Mouse (Mus musculus): ENCODE data around the gene Mtss1l. TPM values are rescaled to one million over a fixed set of nuclear protein-coding genes. Genes with fewer than 3 reads are reported as not detected.
"Not testable (repeated sequence)": the region's sequence is repeated elsewhere in the genome, so short reads cannot be mapped to it uniquely, and the experiment has no call there.

Gene Mtss1l
- polyA plus RNA-seq, 1 experiment from 2014 or later, result 0.34 TPM

- Histone ChIP-seq H3K4me3 (ENCODE audit: inconsistent target) (no peak overlapping the region), H3K79me2 (ENCODE audit: inconsistent target) (no peaks in the 10 kb centered on the region), H3K36me3 (ENCODE audit: inconsistent target) (no peaks in the 10 kb centered on the region), H3K27ac (no peak overlapping the region)
- WGBS (ENCODE audit: missing documents), result 50% methylated on average over 7 of the region's 7 CpGs
Measured at GRCm38 (mm10) chr8:110772452-110772851, 51.2 kb downstream of the Mtss1l start.

GRCm38 (mm10) chr8:110774047-110774446, 52.8 kb downstream of the Mtss1l start:
- WGBS (ENCODE audit: missing documents), result 89% methylated on average over 3 of the region's 3 CpGs
- Histone ChIP-seq H3K4me3 (ENCODE audit: inconsistent target) (no peak overlapping the region), H3K27ac (no peak overlapping the region), H3K79me2 (ENCODE audit: inconsistent target) (no peaks in the 10 kb centered on the region), H3K36me3 (ENCODE audit: inconsistent target) (no peaks in the 10 kb centered on the region)

- 89% methylated on average over 6 of the region's 6 CpGs for WGBS (ENCODE audit: missing documents)
- Histone ChIP-seq H3K4me3 (ENCODE audit: inconsistent target) (no peak overlapping the region), H3K79me2 (ENCODE audit: inconsistent target) (no peaks in the 10 kb centered on the region)
Measured at GRCm38 (mm10) chr8:110774725-110775124, 53.4 kb downstream of the Mtss1l start.

GRCm38 (mm10) chr8:110775316-110775715, 54.0 kb downstream of the Mtss1l start:
- no peaks in the 10 kb centered on the region for H3K36me3 ChIP-seq (ENCODE audit: inconsistent target)
- H3K79me2 ChIP-seq (ENCODE audit: inconsistent target), result no peaks in the 10 kb centered on the region
- H3K27ac ChIP-seq, result no peak overlapping the region
- 80% methylated on average over 8 of the region's 8 CpGs for WGBS (ENCODE audit: missing documents)
- H3K4me3 ChIP-seq (ENCODE audit: inconsistent target), result no peak overlapping the region

More at GRCm38 (mm10) chr8:110774725-110775124, 53.4 kb downstream of the Mtss1l start:
- no peaks in the 10 kb centered on the region for H3K36me3 ChIP-seq (ENCODE audit: inconsistent target)
- no peak overlapping the region for H3K27ac ChIP-seq

DNA sequence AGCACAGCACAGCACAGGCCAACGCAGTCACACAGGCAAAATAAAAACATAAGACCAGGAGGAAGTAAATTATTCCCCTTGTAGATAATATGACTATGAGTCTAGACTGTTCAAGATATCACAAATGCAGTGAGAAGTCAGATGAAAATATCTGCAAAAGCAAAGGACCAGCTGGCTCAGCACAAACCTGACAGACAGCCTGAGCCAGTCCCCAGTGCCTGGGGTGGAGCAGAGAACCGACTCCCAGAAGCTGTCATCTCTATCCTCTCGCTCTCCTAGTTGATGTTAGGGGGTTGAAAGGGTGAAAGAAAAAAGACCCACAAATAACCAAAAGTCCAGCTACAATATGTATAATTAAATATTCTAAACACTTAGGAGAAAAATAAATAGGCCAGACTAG, 54.4 kb downstream of the Mtss1l start:
- 90% methylated on average over 3 of the region's 3 CpGs for WGBS (ENCODE audit: missing documents)
- Histone ChIP-seq H3K4me3 (ENCODE audit: inconsistent target) (no peak overlapping the region), H3K27ac (no peak overlapping the region), H3K36me3 (ENCODE audit: inconsistent target) (no peaks in the 10 kb centered on the region), H3K79me2 (ENCODE audit: inconsistent target) (no peaks in the 10 kb centered on the region)

GRCm38 (mm10) chr8:110776335-110776734, 55.1 kb downstream of the Mtss1l start:
- Histone ChIP-seq H3K4me3 (ENCODE audit: inconsistent target) (no peak overlapping the region), H3K79me2 (ENCODE audit: inconsistent target) (no peaks in the 10 kb centered on the region), H3K27ac (no peak overlapping the region), H3K36me3 (ENCODE audit: inconsistent target) (no peaks in the 10 kb centered on the region)
- WGBS (ENCODE audit: missing documents), result 97% methylated on average over 3 of the region's 3 CpGs

DNA sequence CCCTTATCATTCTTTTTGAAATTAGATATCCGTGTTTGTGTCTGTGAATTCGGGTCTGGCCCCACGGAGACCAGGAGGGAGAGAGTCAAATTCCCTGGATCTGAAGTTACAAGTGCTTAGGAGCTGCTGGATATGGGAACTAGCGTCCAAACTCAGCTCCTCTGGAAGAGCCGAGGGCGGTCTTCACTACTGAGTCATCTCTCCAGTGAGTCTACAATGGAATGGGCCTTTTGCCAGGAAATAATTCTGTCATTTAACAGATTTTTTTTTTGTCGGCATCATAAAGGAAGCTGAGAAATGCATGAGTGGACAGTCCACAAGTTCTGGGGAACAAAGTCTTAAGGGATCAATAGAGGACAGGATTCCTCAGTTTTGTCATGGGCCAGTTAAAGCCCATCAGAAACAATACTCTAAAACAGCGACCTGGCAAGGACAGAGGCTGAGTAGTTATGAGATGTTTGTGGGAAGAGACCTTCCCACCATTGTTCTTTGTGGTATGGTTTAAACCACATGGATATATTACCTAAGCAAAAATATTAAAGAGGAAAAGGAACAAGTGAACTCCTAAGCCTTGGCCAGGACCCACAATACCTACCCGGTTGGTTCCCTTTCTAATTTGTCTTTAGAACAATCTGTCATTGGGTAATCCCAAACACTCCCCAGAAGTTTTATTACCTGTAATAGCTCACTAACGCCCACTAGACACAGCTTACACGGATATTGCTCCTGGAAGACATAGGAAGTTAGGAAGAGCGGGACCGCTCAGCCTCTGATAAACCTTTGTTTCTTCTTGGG, 58.8 kb downstream of the Mtss1l start:
- 79% methylated on average over 13 of the region's 13 CpGs for WGBS (ENCODE audit: missing documents)
- no peak overlapping the region for H3K4me3 ChIP-seq (ENCODE audit: inconsistent target)

GRCm38 (mm10) chr8:110785366-110785765, 64.1 kb downstream of the Mtss1l start:
- H3K79me2 ChIP-seq (ENCODE audit: inconsistent target), result no peaks in the 10 kb centered on the region
- no peak overlapping the region for H3K4me3 ChIP-seq (ENCODE audit: inconsistent target)
- H3K36me3 ChIP-seq (ENCODE audit: inconsistent target), result no peaks in the 10 kb centered on the region
- 80% methylated on average over 2 of the region's 2 CpGs for WGBS (ENCODE audit: missing documents)
- no peak overlapping the region for H3K27ac ChIP-seq

More for the DNA sequence above, 58.8 kb downstream of the Mtss1l start:
- Histone ChIP-seq H3K79me2 (ENCODE audit: inconsistent target) (no peaks in the 10 kb centered on the region), H3K36me3 (ENCODE audit: inconsistent target) (no peaks in the 10 kb centered on the region), H3K27ac (no peak overlapping the region)

DNA sequence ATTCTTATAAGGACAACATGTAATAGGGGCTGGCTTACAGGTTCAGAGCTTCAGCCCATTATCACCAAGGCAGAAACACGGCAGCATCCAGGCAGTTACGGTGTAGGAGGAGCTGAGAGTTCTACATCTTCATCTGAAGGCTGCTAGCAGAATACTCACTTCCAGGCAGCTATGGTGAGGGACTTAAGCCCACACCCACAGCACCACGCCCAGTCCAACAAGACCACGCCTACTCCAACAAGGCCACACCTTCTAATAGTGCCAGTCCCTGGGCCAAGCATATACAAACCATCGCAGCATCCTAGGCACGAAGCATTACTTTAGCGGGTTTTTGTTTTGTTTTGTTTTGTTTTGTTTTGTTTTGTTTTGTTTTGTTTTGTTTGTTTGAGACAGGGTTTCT, 65.2 kb downstream of the Mtss1l start:
- H3K4me3 ChIP-seq (ENCODE audit: inconsistent target); H3K36me3 ChIP-seq (ENCODE audit: inconsistent target); H3K27ac ChIP-seq; H3K79me2 ChIP-seq (ENCODE audit: inconsistent target): not testable (repeated sequence)
- 87% methylated on average over 7 of the region's 7 CpGs for WGBS (ENCODE audit: missing documents)

DNA sequence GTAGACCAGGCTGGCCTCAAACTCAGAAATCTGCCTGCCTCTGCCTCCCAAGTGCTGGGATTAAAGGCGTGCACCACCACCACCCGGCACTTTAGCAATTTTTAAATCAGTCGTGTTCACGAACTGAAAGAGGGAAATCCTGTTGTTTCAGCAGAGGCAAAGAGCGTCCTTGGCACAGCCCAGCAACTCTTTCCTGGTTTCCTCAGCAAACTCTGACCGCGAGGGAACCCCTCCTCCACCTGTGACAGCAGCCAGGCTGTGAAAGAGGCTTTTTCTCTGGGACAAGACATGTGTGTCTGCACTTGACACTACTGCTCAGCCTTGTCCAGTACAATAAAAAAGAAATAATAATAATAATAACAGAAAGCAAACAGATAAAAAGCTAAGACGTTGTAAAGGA, 65.7 kb downstream of the Mtss1l start:
- no peaks in the 10 kb centered on the region for H3K36me3 ChIP-seq (ENCODE audit: inconsistent target)
- no peaks in the 10 kb centered on the region for H3K79me2 ChIP-seq (ENCODE audit: inconsistent target)
- no peak overlapping the region for H3K4me3 ChIP-seq (ENCODE audit: inconsistent target)
- 63% methylated on average over 8 of the region's 8 CpGs for WGBS (ENCODE audit: missing documents)
- H3K27ac ChIP-seq, result no peak overlapping the region

GRCm38 (mm10) chr8:110787411-110787954, 66.2 kb downstream of the Mtss1l start:
- H3K4me3 ChIP-seq (ENCODE audit: inconsistent target), result no peak overlapping the region
- no peaks in the 10 kb centered on the region for H3K36me3 ChIP-seq (ENCODE audit: inconsistent target)
- WGBS (ENCODE audit: missing documents), result 96% methylated on average over 9 of the region's 9 CpGs
- no peaks in the 10 kb centered on the region for H3K79me2 ChIP-seq (ENCODE audit: inconsistent target)
- no peak overlapping the region for H3K27ac ChIP-seq

GRCm38 (mm10) chr8:110788981-110789380, 67.7 kb downstream of the Mtss1l start:
- Histone ChIP-seq H3K27ac (no peak overlapping the region), H3K36me3 (ENCODE audit: inconsistent target) (no peaks in the 10 kb centered on the region), H3K79me2 (ENCODE audit: inconsistent target) (no peaks in the 10 kb centered on the region), H3K4me3 (ENCODE audit: inconsistent target) (no peak overlapping the region)
- 68% methylated on average over 12 of the region's 12 CpGs for WGBS (ENCODE audit: missing documents)

GRCm38 (mm10) chr8:110789571-110789970, 68.3 kb downstream of the Mtss1l start:
- Histone ChIP-seq H3K79me2 (ENCODE audit: inconsistent target) (no peaks in the 10 kb centered on the region), H3K4me3 (ENCODE audit: inconsistent target) (no peak overlapping the region), H3K36me3 (ENCODE audit: inconsistent target) (no peaks in the 10 kb centered on the region), H3K27ac (no peak overlapping the region)
- WGBS (ENCODE audit: missing documents), result 78% methylated on average over 11 of the region's 12 CpGs

GRCm38 (mm10) chr8:110790270-110790669, 69.0 kb downstream of the Mtss1l start:
- WGBS (ENCODE audit: missing documents), result 64% methylated on average over 6 of the region's 6 CpGs
- no peak overlapping the region for H3K27ac ChIP-seq
- no peaks in the 10 kb centered on the region for H3K36me3 ChIP-seq (ENCODE audit: inconsistent target)
- H3K79me2 ChIP-seq (ENCODE audit: inconsistent target), result no peaks in the 10 kb centered on the region
- no peak overlapping the region for H3K4me3 ChIP-seq (ENCODE audit: inconsistent target)
